7 mouse cellular contexts compared by ENCODE assay signal in genomic region chr17:13474310-13475094, GRCm38 (mm10).
DNase-seq lines count a peak whose midpoint lies in the region; ATAC-seq lines count a peak whose summit lies in the region.

No protein-coding gene starts in this region.

- no peak overlapping the region for H3K27ac ChIP-seq in hindbrain, embryonic 12.5 days

- no peak overlapping the region for H3K4me2 ChIP-seq in hindbrain, embryonic 12.5 days (replicated peaks)

- peaks cover 11% of the 10 kb centered on the region for H3K4me1 ChIP-seq in hindbrain, embryonic 12.5 days

- no peaks in the 10 kb centered on the region for H3K9me3 ChIP-seq in hindbrain, embryonic 12.5 days (replicated peaks)

- H3K4me3 ChIP-seq in hindbrain, embryonic 12.5 days = no peak overlapping the region

- no peak overlapping the region for H3K9ac ChIP-seq in hindbrain, embryonic 12.5 days

- ATAC-seq in hindbrain, embryonic 12.5 days (ENCODE audit: low FRiP score) = no peak

- H3K36me3 ChIP-seq in hindbrain, embryonic 12.5 days = no peaks in the 10 kb centered on the region

- peak; percentile 70 for DNase-seq in Muller cell, postnatal 12 days (ENCODE audit: inconsistent ontology term)
- DNase-seq in adrenal gland, postnatal 36 days = peak; percentile 30 to 43
- peak; percentile 29 for DNase-seq in kidney, postnatal 14 days
- DNase-seq in lung, postnatal 36 days = peak; percentile 71
- DNase-seq in testis, postnatal 10 days (ENCODE audit: low spot score) = no peak
- DNase-seq in layer of hippocampus, adult 9-10 months (ENCODE audit: low spot score) = no peak

- H3K27me3 ChIP-seq in hindbrain, embryonic 12.5 days = no peaks in the 10 kb centered on the region

- 73% methylated on average over 14 of the region's 14 CpGs for WGBS in hindbrain, embryonic 12.5 days

Comparison
In these comparisons a context has a peak if more than half of its experiments do, and no peak if none do; other contexts are left out.
1. DNase-seq: peak in Muller cell, postnatal 12 days (single experiment), adrenal gland, postnatal 36 days (2 of 2), kidney, postnatal 14 days (single experiment) and lung, postnatal 36 days (single experiment); none in testis, postnatal 10 days (single experiment) and layer of hippocampus, adult 9-10 months (single experiment).